Mouse (Mus musculus) midbrain, embryonic 12.5 days (tissue): Measurements from ENCODE around the gene Mcts2. TPM values are rescaled to one million over a fixed set of nuclear protein-coding genes. Genes with fewer than 3 reads are reported as not detected.
A peak's percentile ranks its signal among the peaks of the same experiment; 100 is the strongest.

ENCODE experiments used
- ATAC-seq: fragments of 200-750 bp; cut with Nextera tagmentation; 2 replicates; pipeline ENCODE4 v1.8.0; 2017; ENCODE audit warnings: low read depth, moderate TSS enrichment, moderate library complexity; ENCODE audit not compliant: low FRiP score
- H3K27ac ChIP-seq: fragments of 300-500 bp; sonication (generic); replicated peaks from 2 replicates; pipeline ENCODE4 v1.5.1; 2016; ENCODE audit warnings: mild to moderate bottlenecking
- H3K27me3 ChIP-seq: fragments of 300-500 bp; sonication (generic); 2 replicates; pipeline ENCODE4 v1.6.1; 2016; ENCODE audit warnings: mild to moderate bottlenecking
- H3K36me3 ChIP-seq: fragments of 300-500 bp; sonication (generic); 2 replicates; pipeline ENCODE4 v1.6.1; 2016
- H3K4me1 ChIP-seq: fragments of 300-500 bp; sonication (generic); 2 replicates; pipeline ENCODE4 v1.6.1; 2016
- H3K4me2 ChIP-seq: fragments of 300-500 bp; sonication (generic); replicated peaks from 2 replicates; pipeline ENCODE4 v1.6.1; 2016; ENCODE audit warnings: mild to moderate bottlenecking, moderate library complexity
- H3K4me3 ChIP-seq: fragments of 300-500 bp; sonication (generic); 2 replicates; pipeline ENCODE4 v1.5.1; 2016; ENCODE audit warnings: mild to moderate bottlenecking
- H3K9ac ChIP-seq: fragments of 300-500 bp; sonication (generic); replicated peaks from 2 replicates; pipeline ENCODE4 v1.6.1; 2016; ENCODE audit warnings: mild to moderate bottlenecking, moderate library complexity
- H3K9me3 ChIP-seq: fragments of 300-500 bp; sonication (generic); 2 replicates; pipeline ENCODE4 v1.6.1; 2016; ENCODE audit warnings: mild to moderate bottlenecking
- WGBS: fragments of 180-500 bp; shearing (Covaris S2); methylation state at CpG from one replicate; pipeline ENCODE4 v1.1.7; 2016; 5-methylcytosine and 5-hydroxymethylcytosine counted together
- polyA plus RNA-seq: library from polyadenylated mRNA; unstranded; fragments of >200 nt; fragmentation: Nextera tagmentation; extraction: Ambion mirVana; gene quantifications from 2 replicates; pipeline ENCODE4 v1.2.1, GENCODE M21; 2016

The Mcts2 gene
- polyA plus RNA-seq, 1 experiment from 2014 or later, result 38.4 TPM

DNA sequence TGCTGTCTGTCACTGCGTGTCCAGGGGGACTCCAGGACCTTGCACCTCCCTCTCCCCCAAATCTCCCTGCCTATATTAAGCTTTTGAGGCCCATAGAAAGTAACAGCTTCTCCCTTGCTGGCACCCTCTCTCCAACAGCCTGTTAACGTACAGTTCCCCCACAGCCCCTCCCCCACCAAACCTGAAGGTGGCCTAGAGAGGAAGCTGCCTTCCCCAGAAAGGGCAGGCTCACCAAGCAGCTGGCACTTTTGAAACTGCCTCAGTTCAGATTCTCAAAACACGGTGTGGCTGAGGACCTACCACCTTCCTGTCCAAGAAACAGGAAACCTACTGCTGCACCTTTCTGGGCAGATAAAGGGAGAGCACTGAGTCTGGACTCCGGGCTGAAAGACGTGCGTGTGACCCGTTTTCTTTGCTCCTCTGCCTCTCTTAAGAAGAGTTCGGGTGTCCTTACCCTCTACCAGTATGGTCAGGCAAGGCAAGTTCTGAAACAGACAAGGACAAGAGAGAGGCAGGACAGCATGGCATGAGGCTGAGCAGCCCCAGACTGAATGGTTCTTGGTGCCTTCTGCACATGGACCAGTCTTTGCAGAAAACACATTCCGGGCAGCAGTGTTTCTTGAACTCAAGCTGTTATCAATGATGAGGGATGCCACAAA is 15.7 kb upstream of the Mcts2 start:
- peak overlapping the region; percentile 95 for H3K4me3 ChIP-seq
- H3K4me2 ChIP-seq, result peak overlapping the region; percentile 84
- H3K27me3 ChIP-seq, result no peaks in the 10 kb centered on the region
- H3K4me1 ChIP-seq, result peaks cover 37% of the 10 kb centered on the region
- ATAC-seq, result no peak
- peaks cover 33% of the 10 kb centered on the region for H3K36me3 ChIP-seq
- H3K9me3 ChIP-seq, result no peaks in the 10 kb centered on the region
- peak overlapping the region; percentile 97 for H3K27ac ChIP-seq
- peak overlapping the region; percentile 97 for H3K9ac ChIP-seq
- 65% methylated on average over 9 of the region's 9 CpGs for WGBS

DNA sequence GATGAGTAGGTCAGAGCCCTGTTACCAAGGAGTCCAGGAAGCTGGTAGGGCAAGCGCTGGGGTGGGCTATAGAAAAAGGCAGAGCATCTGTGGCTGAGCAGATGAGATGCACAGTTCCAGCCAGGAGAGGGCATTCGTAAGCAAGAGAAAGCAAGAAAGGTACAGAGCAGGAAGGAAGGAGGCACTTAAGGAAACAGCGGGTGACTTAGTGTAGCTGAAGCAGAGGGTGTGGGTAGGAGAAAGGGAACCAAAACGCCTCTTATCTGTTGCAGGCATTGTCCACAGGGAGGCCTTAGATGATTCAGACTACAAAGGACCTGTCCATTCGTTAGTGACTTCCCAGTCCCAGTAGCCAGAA is 15.2 kb upstream of the Mcts2 start:
- Histone ChIP-seq H3K9ac (peak overlapping the region; percentile 97), H3K4me1 (peaks cover 37% of the 10 kb centered on the region), H3K27ac (peak overlapping the region; percentile 97), H3K4me3 (peak overlapping the region; percentile 95), H3K4me2 (peak overlapping the region; percentile 84), H3K9me3 (no peaks in the 10 kb centered on the region), H3K27me3 (no peaks in the 10 kb centered on the region), H3K36me3 (peaks cover 38% of the 10 kb centered on the region)
- WGBS, result 45% methylated on average over 5 of the region's 5 CpGs
- no peak for ATAC-seq

DNA sequence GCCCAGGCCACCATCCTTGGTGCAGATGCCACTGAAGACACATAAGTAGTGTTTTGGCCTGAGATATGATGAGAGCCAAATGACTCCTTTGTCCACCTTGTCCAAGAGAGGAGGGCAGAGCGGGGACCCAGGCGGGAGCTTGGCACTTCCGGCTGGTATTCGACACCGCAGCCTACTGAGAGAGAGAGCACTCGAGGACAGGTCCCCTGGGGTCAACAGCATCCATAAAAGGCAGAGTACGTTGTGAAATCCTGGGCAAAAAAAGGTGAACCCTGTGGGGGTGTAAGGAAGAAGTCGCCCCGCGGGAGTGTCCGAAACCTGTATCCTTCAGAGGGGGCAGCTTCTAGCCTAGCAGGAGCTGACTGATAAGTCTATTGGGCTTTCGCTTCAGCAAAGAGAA is 14.7 kb upstream of the Mcts2 start:
- no peak for ATAC-seq
- peaks cover 44% of the 10 kb centered on the region for H3K36me3 ChIP-seq
- H3K4me2 ChIP-seq, result peak overlapping the region; percentile 84
- peak overlapping the region; percentile 97 for H3K9ac ChIP-seq
- H3K27me3 ChIP-seq, result no peaks in the 10 kb centered on the region
- 82% methylated on average over 12 of the region's 12 CpGs for WGBS
- H3K27ac ChIP-seq, result no peak overlapping the region
- H3K4me3 ChIP-seq, result peak overlapping the region; percentile 95
- H3K9me3 ChIP-seq, result no peaks in the 10 kb centered on the region
- H3K4me1 ChIP-seq, result peaks cover 37% of the 10 kb centered on the region

DNA sequence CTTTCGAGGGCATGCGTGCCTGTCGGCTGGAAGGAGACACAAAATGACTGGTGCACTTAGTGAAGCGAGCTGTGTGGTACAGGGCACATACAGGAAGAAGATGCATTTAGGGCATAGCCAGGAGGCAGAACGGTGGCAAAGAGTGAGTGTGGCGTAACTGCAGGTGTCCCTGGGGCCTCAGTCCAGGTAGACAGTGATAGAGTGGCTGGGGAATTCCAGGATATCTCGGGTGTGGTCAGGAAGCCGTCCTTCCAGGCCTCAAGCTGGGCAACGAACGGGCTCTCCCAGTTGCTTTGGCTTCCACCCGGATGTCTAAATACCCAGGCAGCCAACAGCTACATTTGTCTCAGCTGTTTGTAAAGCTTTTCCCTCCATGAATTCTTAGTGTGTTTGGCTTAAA is 12.7 kb upstream of the Mcts2 start:
- no peak for ATAC-seq
- Histone ChIP-seq H3K4me2 (no peak overlapping the region), H3K36me3 (peaks cover 60% of the 10 kb centered on the region)

DNA sequence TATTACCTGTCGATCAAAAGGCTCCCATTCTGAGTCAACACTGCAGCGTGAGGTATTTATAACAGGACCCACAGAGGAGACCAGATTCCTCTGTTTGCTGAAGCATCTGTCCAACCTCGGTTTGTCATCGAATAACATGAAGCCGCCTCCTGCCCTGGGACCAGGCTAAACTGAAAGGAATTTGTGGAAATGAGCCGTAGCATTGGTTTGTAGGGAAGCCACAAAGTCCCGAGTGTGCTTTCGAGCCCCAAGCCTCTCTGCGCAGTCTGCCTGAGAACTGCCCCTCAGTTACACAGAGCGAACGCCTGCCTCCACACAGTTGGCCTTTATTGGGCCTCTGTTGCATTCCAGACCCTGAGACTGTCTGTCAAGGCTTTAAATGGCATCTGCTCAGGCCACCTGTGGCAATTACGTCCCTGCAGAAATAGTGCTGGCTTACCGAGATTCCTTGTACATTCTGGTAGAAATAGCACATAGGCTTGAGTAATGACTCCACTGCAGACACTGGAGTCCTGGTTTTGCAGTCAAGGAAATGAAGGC is 11.5 kb upstream of the Mcts2 start:
- H3K27ac ChIP-seq, result no peak overlapping the region
- H3K9ac ChIP-seq, result no peak overlapping the region
- no peak for ATAC-seq
- H3K4me3 ChIP-seq, result no peak overlapping the region
- H3K9me3 ChIP-seq, result no peaks in the 10 kb centered on the region
- H3K36me3 ChIP-seq, result peaks cover 70% of the 10 kb centered on the region
- peaks cover 35% of the 10 kb centered on the region for H3K4me1 ChIP-seq
- 93% methylated on average over 13 of the region's 13 CpGs for WGBS
- no peaks in the 10 kb centered on the region for H3K27me3 ChIP-seq
- H3K4me2 ChIP-seq, result no peak overlapping the region

More for the DNA sequence above, 12.7 kb upstream of the Mcts2 start:
- Histone ChIP-seq H3K27me3 (no peaks in the 10 kb centered on the region), H3K27ac (no peak overlapping the region), H3K4me1 (peaks cover 37% of the 10 kb centered on the region), H3K9me3 (no peaks in the 10 kb centered on the region), H3K4me3 (no peak overlapping the region), H3K9ac (no peak overlapping the region)
- 91% methylated on average over 11 of the region's 11 CpGs for WGBS

DNA sequence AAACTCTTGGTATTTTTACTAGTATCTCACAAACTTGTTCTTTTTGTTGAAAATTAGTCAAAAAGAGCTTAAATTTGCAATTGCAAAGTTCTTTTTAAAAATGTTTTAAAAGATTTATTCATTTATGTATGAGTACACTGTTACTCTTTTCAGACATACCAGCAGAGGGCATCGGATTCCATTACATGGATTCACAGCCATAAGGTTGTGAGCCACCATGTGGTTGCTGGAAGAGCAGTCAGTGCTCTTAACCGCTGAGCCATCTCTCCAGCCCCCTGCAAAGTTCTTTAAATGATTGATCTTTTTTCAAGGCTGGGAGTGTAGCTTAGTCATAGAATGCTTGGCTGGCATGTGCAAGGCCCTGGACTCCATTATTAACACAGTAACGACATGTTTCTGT is 8.5 kb upstream of the Mcts2 start:
- 0 out of 2 replicates have a peak, but pooled peaks cover 5% of the 10 kb centered on the region for H3K4me1 ChIP-seq
- H3K4me3 ChIP-seq, result no peak overlapping the region
- no peak overlapping the region for H3K4me2 ChIP-seq
- H3K36me3 ChIP-seq, result peaks cover 87% of the 10 kb centered on the region
- whole genome bisulfite sequencing, result 65% methylated on average over 3 of the region's 3 CpGs
- no peak overlapping the region for H3K9ac ChIP-seq
- ATAC-seq, result peak; percentile 52; the same call in 1 of the 2 replicates
- H3K27ac ChIP-seq, result no peak overlapping the region
- H3K27me3 ChIP-seq, result no peaks in the 10 kb centered on the region
- no peaks in the 10 kb centered on the region for H3K9me3 ChIP-seq

DNA sequence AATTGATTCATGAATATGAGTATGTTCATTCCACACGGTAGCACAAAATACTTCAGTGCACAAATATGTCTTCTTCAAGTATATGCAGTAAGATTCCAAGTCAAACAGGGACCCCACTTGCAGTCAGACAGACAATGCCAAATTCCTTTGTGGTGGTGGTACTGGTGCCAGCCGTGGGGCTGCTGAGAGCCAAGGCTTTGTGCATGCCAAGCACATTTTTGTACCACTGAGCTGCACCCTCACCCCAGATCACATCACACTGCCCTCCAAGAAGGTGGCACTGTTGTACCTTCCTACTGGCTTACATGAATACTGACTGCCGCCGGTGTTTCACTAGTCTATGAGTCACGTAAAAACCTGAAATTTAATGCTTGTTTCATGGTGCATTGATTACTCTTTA is 7.9 kb upstream of the Mcts2 start:
- peaks cover 94% of the 10 kb centered on the region for H3K36me3 ChIP-seq
- no peak overlapping the region for H3K4me3 ChIP-seq
- no peak overlapping the region for H3K9ac ChIP-seq
- H3K4me1 ChIP-seq, result 0 out of 2 replicates have a peak, but pooled peaks cover 3% of the 10 kb centered on the region
- no peak overlapping the region for H3K4me2 ChIP-seq
- 93% methylated on average over 5 of the region's 5 CpGs for WGBS
- no peak overlapping the region for H3K27ac ChIP-seq
- no peaks in the 10 kb centered on the region for H3K9me3 ChIP-seq
- H3K27me3 ChIP-seq, result no peaks in the 10 kb centered on the region
- no peak for ATAC-seq

DNA sequence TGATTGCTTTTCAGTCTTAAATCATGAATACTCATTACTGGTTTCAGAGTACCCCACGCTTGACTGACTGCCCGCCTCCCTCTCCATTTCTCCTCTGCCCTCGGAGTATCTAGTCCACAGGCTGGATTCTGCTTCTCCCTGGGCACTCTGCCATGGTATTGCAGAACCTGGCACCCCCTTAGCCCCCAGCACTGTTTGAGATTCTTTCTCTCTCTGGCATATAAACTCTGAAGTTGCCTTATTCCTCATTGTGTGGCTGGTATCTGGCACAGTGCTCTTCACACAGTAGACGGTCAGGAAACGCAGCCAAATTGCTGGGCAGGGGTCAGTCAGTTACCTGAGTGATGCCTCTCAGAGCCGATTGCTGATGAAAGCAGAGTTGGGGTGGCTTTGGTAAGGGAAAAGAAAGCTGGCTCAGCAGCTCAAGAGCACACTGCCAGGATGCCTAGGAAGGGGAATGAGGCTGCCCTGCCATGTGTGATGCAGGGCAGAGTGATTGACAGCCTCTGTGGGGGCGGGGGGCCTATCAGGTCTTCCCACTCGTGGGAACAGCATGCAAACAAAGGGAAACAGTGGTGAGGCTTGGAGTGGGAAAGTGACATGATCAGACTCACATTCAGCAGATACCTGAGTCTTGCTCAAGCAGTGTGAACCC is 7.0 kb upstream of the Mcts2 start:
- Histone ChIP-seq H3K9ac (no peak overlapping the region), H3K27ac (no peak overlapping the region), H3K27me3 (no peaks in the 10 kb centered on the region), H3K4me2 (no peak overlapping the region), H3K4me3 (no peak overlapping the region), H3K9me3 (no peaks in the 10 kb centered on the region), H3K36me3 (peaks cover 95% of the 10 kb centered on the region), H3K4me1 (no peaks in the 10 kb centered on the region)
- 88% methylated on average over 8 of the region's 8 CpGs for WGBS
- no peak for ATAC-seq

DNA sequence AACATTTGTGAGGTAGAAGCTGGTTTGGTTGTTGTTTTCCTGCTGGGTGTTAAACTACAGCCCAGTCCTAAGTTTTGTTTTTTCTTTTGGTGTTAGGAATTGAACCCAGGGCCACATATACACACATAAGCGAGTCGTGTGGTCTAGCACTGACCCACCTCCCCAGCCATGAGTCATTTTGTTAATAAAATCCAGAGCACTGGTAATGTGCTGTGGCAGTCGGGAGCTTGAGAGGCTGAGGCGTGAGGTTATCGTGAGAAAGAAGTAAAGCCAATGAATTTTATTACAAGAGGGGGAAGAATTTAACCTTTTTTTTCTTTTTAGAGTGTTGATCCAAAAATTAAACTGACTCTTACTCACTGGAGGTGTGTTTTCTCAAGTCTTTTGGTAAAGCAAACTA is 3.7 kb upstream of the Mcts2 start:
- Histone ChIP-seq H3K27ac (no peak overlapping the region), H3K4me3 (no peak overlapping the region), H3K9ac (no peak overlapping the region), H3K9me3 (0 out of 2 replicates have a peak, but pooled peaks cover 4% of the 10 kb centered on the region), H3K4me2 (no peak overlapping the region), H3K27me3 (no peaks in the 10 kb centered on the region), H3K36me3 (peaks cover 95% of the 10 kb centered on the region), H3K4me1 (peaks cover 7% of the 10 kb centered on the region)
- no peak for ATAC-seq
- 94% methylated on average over 5 of the region's 5 CpGs for WGBS

DNA sequence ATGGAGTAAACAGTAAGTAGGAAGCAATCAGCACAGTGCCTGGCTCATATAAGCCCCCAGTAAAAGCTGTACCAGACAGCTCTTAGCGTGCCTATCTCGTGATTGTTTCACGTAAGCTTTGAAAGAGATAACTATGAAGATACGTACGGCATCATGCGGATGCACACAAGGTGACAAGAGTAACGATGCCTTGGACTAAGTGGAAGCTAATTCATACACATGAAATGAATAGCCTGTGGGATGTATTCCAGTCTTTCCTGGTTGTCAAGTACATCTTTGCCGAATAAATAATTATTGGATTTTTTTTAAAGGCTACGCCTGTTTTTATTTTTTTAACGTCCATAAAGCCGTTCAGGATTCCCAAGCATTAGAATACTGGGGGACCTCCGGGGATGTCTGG is 436 bp upstream of the Mcts2 start:
- no peak overlapping the region; the same call in 1 of the 2 replicates for H3K9ac ChIP-seq

DNA sequence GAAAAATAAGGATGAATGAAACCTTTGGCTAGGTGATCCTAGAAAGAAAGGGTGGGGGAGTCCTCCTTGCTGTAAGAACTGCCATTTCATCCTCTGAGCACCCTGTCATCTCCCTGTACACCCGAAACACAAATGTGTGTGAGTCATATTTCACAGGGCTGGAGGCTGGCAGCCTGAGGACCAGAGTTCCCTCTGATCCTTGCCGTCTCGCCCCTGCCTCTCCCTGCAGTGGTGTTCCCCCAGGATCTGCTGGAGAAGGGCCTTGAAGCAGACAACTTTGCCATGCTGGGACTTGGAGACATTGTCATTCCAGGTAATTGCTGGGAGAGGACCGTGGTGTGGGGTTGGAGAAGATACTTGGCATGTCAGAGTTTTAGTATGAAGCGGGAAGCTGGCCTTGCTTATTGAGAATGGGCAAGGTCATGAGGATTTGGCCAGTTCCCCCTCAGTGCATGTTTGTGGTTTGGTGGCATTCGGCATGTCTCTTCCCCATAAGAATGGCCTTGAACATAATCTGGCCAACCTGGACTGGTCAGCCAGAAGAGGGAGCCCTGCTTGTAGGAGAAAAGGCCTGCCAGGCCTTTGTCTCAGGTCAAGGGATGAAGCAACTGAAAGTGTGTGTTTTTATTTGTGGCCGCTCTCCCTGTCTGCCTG is 4.9 kb downstream of the Mcts2 start:
- no peaks in the 10 kb centered on the region for H3K27me3 ChIP-seq
- peaks cover 68% of the 10 kb centered on the region for H3K36me3 ChIP-seq
- no peaks in the 10 kb centered on the region for H3K9me3 ChIP-seq
- peaks cover 13% of the 10 kb centered on the region for H3K4me1 ChIP-seq
- peak overlapping the region; percentile 70 for H3K27ac ChIP-seq
- 77% methylated on average over 7 of the region's 7 CpGs for WGBS
- 0 out of 2 replicates have a peak overlapping the region, but pooled peaks have one; percentile 37 for H3K9ac ChIP-seq
- ATAC-seq, result no peak
- no peak overlapping the region for H3K4me3 ChIP-seq
- H3K4me2 ChIP-seq, result no peak overlapping the region

More for the DNA sequence above, 436 bp upstream of the Mcts2 start:
- H3K27ac ChIP-seq, result peak overlapping the region; percentile 67
- no peaks in the 10 kb centered on the region for H3K27me3 ChIP-seq
- H3K36me3 ChIP-seq, result peaks cover 94% of the 10 kb centered on the region
- ATAC-seq, result peak; percentile 3; the same call in 1 of the 2 replicates
- 67% methylated on average over 12 of the region's 12 CpGs for WGBS
- H3K9me3 ChIP-seq, result 0 out of 2 replicates have a peak, but pooled peaks cover 4% of the 10 kb centered on the region
- H3K4me2 ChIP-seq, result peak overlapping the region; percentile 43
- peak overlapping the region; percentile 18; the same call in 1 of the 2 replicates for H3K4me3 ChIP-seq
- peaks cover 9% of the 10 kb centered on the region for H3K4me1 ChIP-seq

DNA sequence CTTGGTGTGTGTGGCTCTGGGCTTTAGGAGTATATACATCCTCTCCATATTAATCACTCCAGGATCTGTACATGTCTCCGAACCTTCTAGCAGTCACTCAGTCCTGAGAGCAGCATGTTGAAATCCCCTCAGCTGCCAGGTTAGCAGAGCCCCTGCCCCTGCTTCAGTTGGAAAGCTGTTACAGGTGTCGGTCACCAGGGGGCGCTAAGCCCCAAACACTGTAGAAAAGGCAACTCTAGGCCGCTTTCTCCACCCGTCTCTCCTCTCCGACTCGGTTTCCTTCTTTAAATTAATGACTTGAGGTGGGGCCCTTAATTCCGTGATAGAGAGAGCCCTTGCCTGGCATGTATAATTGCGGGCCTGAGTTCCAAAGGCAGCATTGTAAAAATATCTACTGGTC is 6.4 kb downstream of the Mcts2 start:
- no peaks in the 10 kb centered on the region for H3K9me3 ChIP-seq
- H3K4me2 ChIP-seq, result peak overlapping the region; percentile 40
- peak; percentile 24; the same call in 1 of the 2 replicates for ATAC-seq
- peaks cover 66% of the 10 kb centered on the region for H3K36me3 ChIP-seq
- H3K4me3 ChIP-seq, result peak overlapping the region; percentile 15; the same call in 1 of the 2 replicates
- peak overlapping the region; percentile 36; the same call in 1 of the 2 replicates for H3K27ac ChIP-seq
- peak overlapping the region; percentile 26; the same call in 1 of the 2 replicates for H3K9ac ChIP-seq
- H3K27me3 ChIP-seq, result no peaks in the 10 kb centered on the region
- 29% methylated on average over 9 of the region's 9 CpGs for WGBS
- H3K4me1 ChIP-seq, result 0 out of 2 replicates have a peak, but pooled peaks cover 5% of the 10 kb centered on the region
